Mouse (Mus musculus): ENCODE measurements around the gene Rnf144a. TPM values are rescaled to one million over a fixed set of nuclear protein-coding genes. Genes with fewer than 3 reads are reported as not detected.

Gene Rnf144a
- total RNA-seq, 2 experiments from 2014 or later: 20.4 to 22.6 TPM

DNA sequence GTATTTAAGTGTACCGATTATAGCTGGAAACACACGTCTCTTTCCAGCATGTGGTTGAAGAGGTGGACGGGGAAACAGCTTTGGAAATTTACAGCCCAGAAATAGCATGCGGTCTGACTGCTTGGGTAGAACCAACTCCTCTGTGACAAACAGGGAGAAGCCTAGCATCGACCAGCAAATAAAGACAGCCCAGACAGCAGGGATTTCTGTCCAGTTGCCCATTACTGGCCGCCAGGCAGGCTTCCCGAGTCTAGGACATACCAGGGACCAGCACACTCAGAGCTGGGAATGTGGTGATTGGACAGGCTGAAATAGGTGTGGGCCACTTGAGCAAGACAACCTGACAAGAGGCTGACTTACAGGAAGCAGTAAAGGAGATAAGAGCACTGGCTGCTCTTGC lies 35.3 kb downstream of the Rnf144a start:
- no peak for TF ChIP-seq CTCF (conservative IDR thresholded peaks at IDR 0.05)
- DNase-seq (ENCODE audit: low spot score in 2 of 2): peak in 1 of 2 experiments; percentile 29
- no peak overlapping the region for H3K4me3 ChIP-seq
- H3K27ac ChIP-seq: peak overlapping the region; percentile 28; the same call in 1 of the 2 replicates

DNA sequence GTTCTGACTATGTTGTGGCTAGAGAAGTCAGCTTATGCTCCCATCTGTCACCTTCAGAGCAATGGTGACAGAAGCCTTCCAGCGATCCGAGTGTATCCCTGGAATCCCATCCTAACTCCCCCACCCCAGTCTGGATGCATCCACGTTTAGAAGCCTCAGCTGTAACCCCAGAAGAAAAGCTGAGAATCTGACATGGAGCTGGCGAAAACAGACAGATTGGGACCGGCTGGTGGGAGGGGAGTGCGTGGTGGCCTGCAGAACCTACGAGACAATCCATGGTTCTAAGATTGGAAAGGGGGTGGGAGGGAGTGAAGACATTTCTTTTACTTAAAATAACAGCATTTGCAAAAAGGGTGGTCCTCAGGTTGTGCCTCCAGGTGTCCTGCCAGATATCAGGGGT lies 37.4 kb downstream of the Rnf144a start:
- no peak for TF ChIP-seq CTCF (conservative IDR thresholded peaks at IDR 0.05)
- H3K27ac ChIP-seq: no peak overlapping the region; the same call in 1 of the 2 replicates
- H3K4me3 ChIP-seq: no peak overlapping the region
- DNase-seq (ENCODE audit: low spot score in 2 of 2): peak; percentile 57 to 64

GRCm38 (mm10) chr12:26376541-26377323 lies 38.3 kb downstream of the Rnf144a start:
- H3K4me3 ChIP-seq: no peak overlapping the region
- H3K27ac ChIP-seq: no peak overlapping the region
- no peak for DNase-seq (ENCODE audit: low spot score in 2 of 2)
- TF ChIP-seq CTCF (conservative IDR thresholded peaks at IDR 0.05): no peak

- DNase-seq (ENCODE audit: low spot score in 2 of 2): no peak
- no peak overlapping the region for H3K4me3 ChIP-seq
- H3K27ac ChIP-seq: no peak overlapping the region
- TF ChIP-seq CTCF (conservative IDR thresholded peaks at IDR 0.05): no peak
These were observed 41.3 kb downstream of the Rnf144a start for GRCm38 (mm10) chr12:26373721-26374120.

DNA sequence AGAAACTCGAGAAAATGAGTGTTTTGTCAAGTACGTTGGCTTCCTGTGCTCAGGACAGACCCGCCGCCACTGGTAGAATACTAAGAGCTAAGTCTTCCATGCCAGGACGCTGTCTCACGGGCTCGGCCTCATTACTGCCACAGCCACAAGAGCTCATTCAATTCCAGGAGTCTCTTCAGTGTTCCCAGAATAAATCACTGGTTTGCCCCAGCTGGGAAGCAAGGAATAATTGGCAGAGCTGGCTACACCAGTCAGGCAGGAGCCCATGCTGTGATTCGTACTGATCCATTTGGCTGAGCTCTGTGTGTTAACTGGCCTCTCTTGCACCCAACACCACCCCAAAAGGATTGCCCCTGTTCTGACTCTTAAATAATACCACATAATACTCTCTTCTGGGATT lies 45.0 kb downstream of the Rnf144a start:
- DNase-seq (ENCODE audit: low spot score in 2 of 2): peak; percentile 33 to 84
- Histone ChIP-seq H3K27ac (peak overlapping the region; percentile 76), H3K4me3 (no peak overlapping the region)
- no peak for TF ChIP-seq CTCF (conservative IDR thresholded peaks at IDR 0.05)

GRCm38 (mm10) chr12:26367361-26367760 lies 47.7 kb downstream of the Rnf144a start:
- H3K27ac ChIP-seq: peak overlapping the region; percentile 43; the same call in 1 of the 2 replicates
- no peak overlapping the region for H3K4me3 ChIP-seq
- no peak for DNase-seq (ENCODE audit: low spot score in 2 of 2)
- TF ChIP-seq CTCF (conservative IDR thresholded peaks at IDR 0.05): no peak

DNA sequence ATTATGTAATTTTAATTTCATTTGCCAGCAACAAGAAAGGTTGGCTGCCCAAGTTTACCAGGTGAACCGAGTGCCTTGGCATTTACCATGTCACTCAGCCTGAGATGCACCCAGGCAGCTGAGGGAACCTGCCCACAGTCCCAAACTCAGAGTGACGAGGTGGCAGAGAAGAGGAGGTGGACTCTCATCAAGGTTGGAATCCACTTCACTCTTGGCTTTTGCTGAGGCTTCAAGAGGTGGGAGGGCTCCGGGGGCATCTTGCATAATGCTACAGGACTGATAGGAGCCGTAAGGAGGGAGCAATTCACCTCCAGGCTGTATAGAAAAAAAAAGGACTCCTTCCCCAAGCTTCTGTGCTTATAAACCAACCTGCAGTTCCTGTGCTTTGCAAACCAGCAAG lies 48.7 kb downstream of the Rnf144a start:
- Histone ChIP-seq H3K27ac (no peak overlapping the region), H3K4me3 (no peak overlapping the region)
- TF ChIP-seq CTCF (conservative IDR thresholded peaks at IDR 0.05): no peak
- DNase-seq (ENCODE audit: low spot score in 2 of 2): no peak

- TF ChIP-seq CTCF (conservative IDR thresholded peaks at IDR 0.05): no peak
- no peak for DNase-seq (ENCODE audit: low spot score in 2 of 2)
- Histone ChIP-seq H3K27ac (no peak overlapping the region), H3K4me3 (no peak overlapping the region)
These were observed 49.3 kb downstream of the Rnf144a start for GRCm38 (mm10) chr12:26365531-26366315.

- no peak for DNase-seq (ENCODE audit: low spot score in 2 of 2)
- H3K27ac ChIP-seq: no peak overlapping the region
- H3K4me3 ChIP-seq: no peak overlapping the region
- no peak for TF ChIP-seq CTCF (conservative IDR thresholded peaks at IDR 0.05)
These were observed 50.2 kb downstream of the Rnf144a start for GRCm38 (mm10) chr12:26364822-26365221.

- DNase-seq (ENCODE audit: low spot score in 2 of 2): peak in 1 of 2 experiments; percentile 21
- Histone ChIP-seq H3K27ac (peak overlapping the region; percentile 5), H3K4me3 (no peak overlapping the region)
- TF ChIP-seq CTCF (conservative IDR thresholded peaks at IDR 0.05): no peak
These were observed 54.0 kb downstream of the Rnf144a start for GRCm38 (mm10) chr12:26360946-26361523.

DNA sequence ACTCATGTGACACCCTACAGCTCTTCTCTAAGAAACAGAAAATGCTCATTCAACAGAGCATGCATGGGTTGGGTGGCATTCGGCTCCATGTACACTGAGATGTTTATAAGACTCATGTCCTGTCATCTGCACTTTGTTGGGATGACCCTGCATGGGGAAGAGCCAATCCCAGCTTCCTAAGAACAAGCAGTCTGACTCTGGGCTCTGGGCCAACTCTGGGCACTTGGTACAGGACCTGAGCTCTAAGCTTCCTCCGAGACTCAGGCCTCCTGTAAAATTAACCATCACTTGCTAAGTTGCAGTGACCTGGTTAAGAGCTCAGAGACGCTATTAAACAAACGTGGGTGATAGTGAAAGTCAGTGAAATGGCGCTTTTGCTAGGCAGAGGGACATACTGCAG lies 55.2 kb downstream of the Rnf144a start:
- Histone ChIP-seq H3K4me3 (no peak overlapping the region), H3K27ac (0 out of 2 replicates have a peak overlapping the region, but pooled peaks have one; percentile 7)
- peak in 1 of 2 experiments; percentile 12 for DNase-seq (ENCODE audit: low spot score in 2 of 2)
- no peak for TF ChIP-seq CTCF (conservative IDR thresholded peaks at IDR 0.05)

- no peak for TF ChIP-seq CTCF (conservative IDR thresholded peaks at IDR 0.05)
- DNase-seq (ENCODE audit: low spot score in 2 of 2): no peak
These were observed 55.8 kb downstream of the Rnf144a start for GRCm38 (mm10) chr12:26359241-26359640.

GRCm38 (mm10) chr12:26357246-26357645 lies 57.8 kb downstream of the Rnf144a start:
- no peak for DNase-seq (ENCODE audit: low spot score in 2 of 2)
- H3K27ac ChIP-seq: no peak overlapping the region
- no peak overlapping the region for H3K4me3 ChIP-seq
- no peak for TF ChIP-seq CTCF (conservative IDR thresholded peaks at IDR 0.05)

More at GRCm38 (mm10) chr12:26359241-26359640, 55.8 kb downstream of the Rnf144a start:
- Histone ChIP-seq H3K4me3 (no peak overlapping the region), H3K27ac (no peak overlapping the region)
